Mouse (Mus musculus) thymus, postnatal 36 days (tissue): Measurements from ENCODE around the gene Fkbpl.

Experiments used
- DNase-seq, 2 experiments: peaks; one replicate each; pipeline ENCODE4 v3.0.0; 2022; ENCODE audit warnings: mixed read lengths in 2 of 2

Fkbpl gene

GRCm38 (mm10) chr17:34648141-34648890 is 3.8 kb downstream of the Fkbpl start:
- peak in 1 of 2 experiments; percentile 9 for DNase-seq

- DNase-seq: no peak
These were observed 4.7 kb downstream of the Fkbpl start for GRCm38 (mm10) chr17:34649106-34649864.

- no peak for DNase-seq
These were observed 6.2 kb downstream of the Fkbpl start for GRCm38 (mm10) chr17:34650781-34651180.

- DNase-seq: peak; percentile 61 to 70
These were observed 7.1 kb downstream of the Fkbpl start for GRCm38 (mm10) chr17:34651507-34652221.

GRCm38 (mm10) chr17:34652546-34652945 is 8.0 kb downstream of the Fkbpl start:
- no peak for DNase-seq

GRCm38 (mm10) chr17:34652985-34653384 is 8.4 kb downstream of the Fkbpl start:
- DNase-seq: no peak

GRCm38 (mm10) chr17:34653746-34654285 is 9.3 kb downstream of the Fkbpl start:
- DNase-seq: peak; percentile 41 to 42

GRCm38 (mm10) chr17:34654392-34654791 is 9.8 kb downstream of the Fkbpl start:
- DNase-seq: no peak

GRCm38 (mm10) chr17:34655160-34655559 is 10.6 kb downstream of the Fkbpl start:
- no peak for DNase-seq

- no peak for DNase-seq
These were observed 11.0 kb downstream of the Fkbpl start for GRCm38 (mm10) chr17:34655581-34655991.

GRCm38 (mm10) chr17:34656666-34657065 is 12.1 kb downstream of the Fkbpl start:
- no peak for DNase-seq

GRCm38 (mm10) chr17:34657271-34657670 is 12.7 kb downstream of the Fkbpl start:
- no peak for DNase-seq

GRCm38 (mm10) chr17:34658145-34658544 is 13.6 kb downstream of the Fkbpl start:
- DNase-seq: no peak

- DNase-seq: no peak
These were observed 14.0 kb downstream of the Fkbpl start for GRCm38 (mm10) chr17:34658591-34658990.

- no peak for DNase-seq
These were observed 14.8 kb downstream of the Fkbpl start for GRCm38 (mm10) chr17:34659181-34659896.

GRCm38 (mm10) chr17:34659897-34660214 is 15.3 kb downstream of the Fkbpl start:
- no peak for DNase-seq

GRCm38 (mm10) chr17:34660259-34660820 is 15.8 kb downstream of the Fkbpl start:
- no peak for DNase-seq

- DNase-seq: no peak
These were observed 16.6 kb downstream of the Fkbpl start for GRCm38 (mm10) chr17:34661121-34661591.

GRCm38 (mm10) chr17:34662468-34662867 is 17.9 kb downstream of the Fkbpl start:
- no peak for DNase-seq

- no peak for DNase-seq
These were observed 18.4 kb downstream of the Fkbpl start for GRCm38 (mm10) chr17:34662978-34663377.

GRCm38 (mm10) chr17:34663558-34663957 is 19.0 kb downstream of the Fkbpl start:
- no peak for DNase-seq

GRCm38 (mm10) chr17:34664472-34664871 is 19.9 kb downstream of the Fkbpl start:
- no peak for DNase-seq
